Mouse (Mus musculus) ES-Bruce4 (cell line): ENCODE measurements around the gene Prickle2.

ENCODE experiments used
- CTCF ChIP-seq: IDR thresholded peaks from one replicate; pipeline ENCODE4 v1.8.1; 2011; ENCODE audit warnings: low read depth, low read length
- EP300 ChIP-seq: IDR thresholded peaks from 2 replicates; pipeline ENCODE4 v1.6.1; 2011; ENCODE audit warnings: low read depth, low read length; ENCODE audit not compliant: insufficient read depth
- POLR2A ChIP-seq: IDR thresholded peaks from one replicate; pipeline ENCODE4 v1.8.1; 2011; ENCODE audit warnings: low read length; ENCODE audit not compliant: insufficient read depth

- TF ChIP-seq EP300 (no peak), CTCF (no peak), POLR2A (no peak)
These were observed 8.8 kb upstream of the Prickle2 start for GRCm38 (mm10) chr6:92714748-92715147.
